Mouse (Mus musculus) right cerebral cortex, postnatal 4 days (tissue): ENCODE results near the gene Haus6.

Source experiments
- DNase-seq: peaks from one replicate; pipeline ENCODE4 v3.0.0-alpha.2; 2022

Haus6 gene

DNA sequence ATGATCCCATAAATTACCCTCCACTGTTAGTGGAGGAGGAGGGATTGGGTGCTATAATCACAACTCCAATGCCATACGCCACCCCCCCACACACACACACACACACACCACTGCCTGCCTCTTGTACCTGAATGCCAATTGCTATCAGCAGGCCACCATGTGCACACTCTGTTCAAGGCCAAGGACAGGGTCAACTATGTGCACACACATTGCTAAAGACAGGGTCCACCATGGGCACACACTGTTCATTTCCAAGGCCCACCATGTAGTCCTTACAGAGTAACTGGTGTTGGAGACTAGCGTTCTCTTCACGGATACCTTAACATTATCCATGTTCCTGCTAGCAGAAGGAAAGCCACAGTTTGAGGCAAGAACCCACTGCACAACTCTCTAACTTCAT is 50.8 kb downstream of the Haus6 start:
- no peak for DNase-seq

DNA sequence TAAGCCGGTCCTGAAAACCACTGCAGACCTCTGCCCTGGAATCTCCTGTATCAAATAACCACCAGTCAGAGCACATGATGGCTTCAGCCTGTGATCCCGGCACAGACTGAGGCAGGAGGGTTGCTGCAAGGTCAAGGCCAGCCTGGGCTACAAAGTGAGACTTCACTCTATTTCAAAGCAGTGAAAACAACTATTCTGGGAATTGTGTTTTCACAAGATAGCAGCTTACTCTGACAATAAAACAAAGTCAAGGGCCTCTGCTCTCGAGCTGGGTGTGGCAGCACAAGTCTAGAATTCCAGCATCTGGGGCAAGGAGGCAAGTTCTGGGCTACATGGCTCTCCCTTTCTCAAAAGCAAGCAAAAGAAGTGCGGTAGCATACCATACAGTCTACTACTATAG is 52.8 kb downstream of the Haus6 start:
- no peak for DNase-seq

DNA sequence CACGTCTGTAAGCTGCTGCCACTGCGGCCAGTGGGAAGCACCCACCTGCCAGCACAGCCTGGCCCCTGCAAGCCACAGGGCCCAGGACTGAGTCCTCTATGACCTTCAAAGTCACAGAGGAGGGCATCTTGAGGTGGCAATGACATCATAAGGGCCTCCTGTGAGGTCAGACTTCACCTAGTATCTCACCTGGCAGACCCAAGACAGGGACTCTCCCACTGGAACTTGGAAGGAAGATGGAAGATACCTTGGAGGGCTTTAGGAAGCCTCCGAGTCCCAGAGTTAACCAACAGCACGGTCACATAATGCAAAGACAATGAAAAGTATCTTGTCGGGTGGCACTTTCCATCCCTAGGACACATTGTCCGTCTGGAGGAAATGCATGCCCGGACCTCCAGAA is 53.6 kb downstream of the Haus6 start, which contains the start of gene Saxo1:
TSS of gene Saxo1 (minus strand) at position 101 of the 400 bp plus-strand sequence.
- DNase-seq, result no peak

DNA sequence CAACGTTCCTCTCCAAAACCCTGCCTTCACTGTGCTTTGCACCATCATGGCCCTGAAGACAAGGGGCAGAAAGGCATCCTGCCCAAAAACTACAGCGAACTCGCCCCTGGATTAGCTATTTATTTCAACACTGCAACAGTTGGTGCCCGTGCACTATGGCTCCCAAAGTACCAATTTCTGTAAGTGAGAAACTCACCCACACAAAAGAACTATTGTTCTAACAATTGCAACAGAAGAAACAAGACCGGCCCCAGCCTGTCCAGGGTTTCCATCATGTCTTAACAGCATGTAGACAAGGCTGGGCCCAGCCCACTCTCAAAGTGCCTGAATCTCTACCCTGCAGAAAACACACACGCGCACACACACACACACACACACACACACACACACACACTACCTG is 54.5 kb downstream of the Haus6 start:
- no peak for DNase-seq

DNA sequence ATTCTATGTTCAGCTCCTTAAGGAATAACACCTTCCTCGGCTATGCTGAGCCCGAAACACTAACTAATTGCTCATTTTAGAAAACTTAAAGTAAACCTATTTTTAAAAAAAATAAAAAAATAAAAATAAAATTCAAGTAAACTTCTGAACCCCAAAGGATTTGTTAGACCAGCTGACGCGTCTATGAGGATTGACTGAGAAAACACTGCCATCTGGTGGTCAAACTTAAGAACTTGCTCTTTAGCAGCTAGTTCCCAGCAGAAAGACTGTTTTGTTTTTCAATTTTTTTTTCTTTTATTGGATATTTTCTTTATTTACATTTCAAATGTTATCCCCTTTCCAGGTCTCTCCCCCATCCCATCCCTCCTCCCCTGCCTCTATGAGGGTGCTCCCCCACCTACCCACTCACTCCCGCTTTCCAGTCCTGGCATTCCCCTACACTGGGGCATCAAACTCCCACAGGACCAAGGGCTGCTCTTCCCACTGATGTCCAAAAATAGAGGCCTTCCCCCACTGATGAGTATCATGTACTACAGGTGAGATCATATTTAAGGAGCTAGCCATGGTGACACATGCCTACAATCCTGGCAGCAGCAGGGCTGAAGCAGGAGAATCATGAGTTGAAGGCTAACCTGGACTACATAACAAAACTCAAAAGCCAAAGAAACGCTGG is 56.7 kb downstream of the Haus6 start:
- no peak for DNase-seq

DNA sequence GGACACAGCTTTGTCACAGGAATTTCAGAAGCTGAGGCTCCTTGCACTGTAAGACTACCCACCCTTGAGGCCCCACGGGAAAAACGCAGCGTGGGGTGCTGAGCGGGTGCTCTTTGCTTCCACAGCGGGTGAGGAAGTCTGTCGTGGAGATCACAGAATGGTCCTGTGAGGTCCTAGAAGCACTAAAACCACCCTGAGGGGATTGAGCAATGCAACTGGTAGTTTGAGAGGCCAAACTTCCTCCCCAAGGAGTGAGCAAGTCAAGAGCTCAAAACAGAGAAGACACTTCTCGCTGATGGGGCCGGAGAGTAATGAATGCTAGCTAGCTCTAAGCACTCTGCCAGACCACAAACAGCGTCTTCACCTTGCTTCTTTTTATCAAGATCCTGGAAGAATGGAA is 63.5 kb downstream of the Haus6 start:
- DNase-seq, result no peak

DNA sequence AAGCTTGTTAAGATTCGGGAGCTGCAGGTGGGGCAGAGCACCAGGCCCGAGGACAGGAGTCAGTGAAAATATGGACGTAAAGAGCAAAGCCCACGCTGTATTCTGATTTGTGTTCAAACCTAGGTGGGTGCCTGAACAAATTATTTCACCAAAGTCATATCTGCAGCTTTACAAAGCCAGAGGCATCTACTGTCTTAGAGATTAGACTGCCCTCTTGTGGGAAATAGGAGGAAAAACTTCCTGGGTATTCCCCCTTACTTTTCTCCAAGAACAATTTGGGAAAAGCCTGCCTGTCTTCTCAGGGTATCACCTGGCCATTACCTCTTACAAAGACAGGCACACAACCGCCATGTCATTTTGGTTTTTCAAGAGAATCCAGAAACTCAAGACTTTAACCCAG is 66.2 kb downstream of the Haus6 start:
- no peak for DNase-seq

DNA sequence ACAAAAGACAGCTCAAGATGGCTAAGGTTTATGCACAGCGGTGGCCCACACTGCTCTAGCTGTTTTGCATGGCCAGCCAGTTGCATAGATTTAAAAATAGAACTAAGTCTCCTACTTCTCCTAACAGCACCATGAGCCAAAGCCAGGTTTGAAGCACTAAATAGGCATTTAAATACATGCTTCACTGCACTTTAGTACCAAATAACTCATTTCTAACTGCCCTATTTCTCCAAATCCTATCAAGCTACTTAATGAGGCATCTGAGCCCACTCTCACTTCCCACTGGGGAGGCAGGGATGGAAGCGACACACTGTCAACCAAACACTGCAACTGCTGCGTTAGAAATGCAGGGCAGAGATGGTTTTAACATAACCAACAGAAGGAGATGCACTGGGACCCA is 67.9 kb downstream of the Haus6 start:
- no peak for DNase-seq

DNA sequence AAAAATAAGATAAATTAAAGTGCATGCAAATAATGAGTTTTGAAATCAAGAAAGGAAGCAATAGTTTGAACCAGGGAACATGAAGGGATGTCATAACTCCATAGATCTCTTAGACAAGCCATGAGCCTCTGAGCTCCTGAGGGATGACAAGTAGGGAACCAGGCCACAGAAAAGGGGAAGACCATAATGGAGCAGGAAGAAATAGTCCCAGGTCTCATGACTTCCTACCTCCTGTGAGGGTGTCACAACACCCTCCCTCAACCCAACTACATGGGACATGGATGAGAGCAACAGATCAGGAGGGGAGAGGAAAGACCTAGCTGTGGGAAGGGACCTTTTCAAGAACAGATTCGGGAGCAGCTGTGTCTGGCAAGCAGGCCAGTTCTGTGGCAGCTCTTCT is 70.3 kb downstream of the Haus6 start:
- no peak for DNase-seq

DNA sequence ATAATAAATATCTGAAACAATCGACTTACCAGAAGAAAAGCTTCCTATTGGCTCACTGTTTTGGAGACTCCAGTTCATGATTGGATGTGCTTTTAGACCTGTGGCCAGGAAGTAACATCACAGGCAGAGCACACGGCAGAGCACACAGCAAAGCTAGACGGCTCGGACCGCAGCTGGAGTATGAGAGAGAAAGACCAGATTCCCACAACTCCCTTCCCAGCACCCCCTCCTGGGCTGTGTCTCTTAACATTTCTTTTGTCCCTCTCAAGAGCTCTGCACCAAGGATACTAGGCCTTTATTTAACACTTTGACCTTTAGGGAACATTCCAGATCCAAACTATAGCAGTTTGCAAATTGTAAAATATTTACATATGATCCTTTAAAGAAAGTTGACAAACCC is 72.9 kb downstream of the Haus6 start:
- no peak for DNase-seq

DNA sequence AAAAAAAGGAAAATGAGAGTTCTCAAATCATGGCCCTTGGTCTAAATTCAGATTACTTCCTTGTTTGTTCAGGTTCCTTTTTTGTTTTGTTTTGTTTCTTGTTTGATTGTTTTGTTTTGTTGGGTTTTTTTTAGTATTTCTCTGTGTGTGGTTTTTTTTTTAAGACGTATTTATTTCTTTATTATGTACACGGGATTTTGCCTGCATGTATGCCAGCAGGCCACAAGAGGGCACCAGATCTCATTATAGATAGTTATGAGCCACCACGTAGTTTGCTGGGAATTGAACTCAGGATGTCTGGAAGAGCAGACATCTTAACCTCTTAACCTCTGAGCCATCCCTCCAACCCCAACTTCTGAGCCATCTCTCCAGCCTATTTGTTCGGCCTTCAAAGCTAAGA is 73.9 kb downstream of the Haus6 start:
- peak; percentile 35 for DNase-seq

DNA sequence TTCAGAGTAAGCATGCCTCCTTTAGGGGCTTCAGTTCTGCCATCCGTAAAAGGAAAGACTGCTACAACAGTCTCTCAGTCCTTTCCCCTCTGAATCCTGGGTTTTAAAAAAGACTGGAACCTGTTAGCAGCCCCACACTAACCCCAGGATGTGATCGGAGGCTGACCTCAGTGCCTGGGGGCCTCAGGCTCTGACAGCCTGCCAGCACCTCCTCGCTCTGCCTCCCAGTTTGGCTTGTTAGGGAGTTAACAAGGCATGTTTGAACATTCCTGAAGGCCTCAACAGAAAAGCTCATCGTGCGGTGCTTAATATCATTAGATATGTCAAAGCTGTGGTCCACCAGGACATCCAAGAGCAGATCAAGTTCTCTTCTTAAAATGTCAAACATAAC is 77.8 kb downstream of the Haus6 start:
- no peak for DNase-seq

DNA sequence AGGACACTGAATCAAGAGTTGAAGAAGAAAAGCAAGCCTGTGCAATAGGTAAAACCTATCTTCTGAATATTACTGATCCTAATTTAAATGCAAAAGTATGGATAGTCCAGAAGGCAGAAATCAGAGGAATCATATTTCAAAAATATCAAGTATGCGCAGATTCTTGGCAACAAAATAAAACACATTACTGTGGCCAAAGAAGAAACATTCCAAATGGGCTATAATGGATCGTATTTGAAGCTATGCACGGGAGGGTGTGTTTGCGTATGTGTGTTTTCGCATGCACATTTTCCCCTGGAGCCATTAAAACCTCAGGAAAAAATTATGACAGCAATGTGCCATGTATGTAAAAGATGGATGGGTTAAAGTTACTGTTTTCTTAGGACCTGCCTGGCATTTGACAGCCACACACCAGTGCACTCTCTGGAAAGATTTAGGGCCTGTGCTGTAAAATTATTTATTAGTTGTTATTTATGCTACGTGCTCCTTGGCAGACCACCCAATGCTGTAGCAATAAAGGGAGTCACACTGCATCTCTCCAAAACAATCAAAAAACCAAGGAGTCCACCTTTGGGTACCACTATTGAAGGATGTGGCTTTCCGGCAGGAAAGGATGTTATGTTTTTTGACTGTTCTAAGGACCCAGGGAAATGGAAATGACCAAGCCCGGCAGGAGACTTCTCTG is 78.3 kb downstream of the Haus6 start:
- DNase-seq, result no peak

DNA sequence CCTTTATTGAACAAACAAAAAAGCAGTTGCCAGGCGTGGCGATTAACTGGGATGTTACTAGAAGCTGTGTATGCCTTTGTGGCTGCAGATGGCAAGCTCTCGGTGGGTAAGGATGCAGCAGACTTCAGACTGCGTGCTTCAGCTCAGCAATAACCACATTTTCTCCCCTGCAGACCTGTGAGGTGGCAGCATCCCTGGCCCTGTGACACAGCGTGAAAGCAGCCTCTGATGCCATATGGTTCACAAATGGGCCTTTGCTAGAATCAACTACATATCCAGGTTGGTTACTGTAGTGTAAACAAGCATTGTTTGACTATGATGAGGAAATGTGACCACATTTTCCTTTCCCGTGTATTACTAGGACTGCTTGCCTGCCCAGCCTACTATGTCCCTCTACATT is 82.7 kb downstream of the Haus6 start:
- no peak for DNase-seq
